Mouse (Mus musculus) liver, embryonic 16.5 days (tissue): ENCODE data around the gene Prn. TPM values are rescaled to one million over a fixed set of nuclear protein-coding genes. Genes with fewer than 3 reads are reported as not detected.

Experiments
- ATAC-seq: fragments of 200-750 bp; cut with Nextera tagmentation; 2 replicates; pipeline ENCODE4 v1.8.0; 2017; ENCODE audit warnings: low read depth, mild to moderate bottlenecking, moderate number of reproducible peaks, moderate library complexity
- H3K27ac ChIP-seq: fragments of 300-500 bp; sonication (generic); 2 replicates; pipeline ENCODE4 v1.5.1; 2014; ENCODE audit warnings: mild to moderate bottlenecking, low read length
- H3K27me3 ChIP-seq: fragments of 300-500 bp; sonication (generic); 2 replicates; pipeline ENCODE4 v1.6.1; 2014; ENCODE audit warnings: low read depth, low read length, mixed read lengths; ENCODE audit not compliant: control insufficient read depth, insufficient read depth
- H3K36me3 ChIP-seq: fragments of 300-500 bp; sonication (generic); 2 replicates; pipeline ENCODE4 v1.6.1; 2014; ENCODE audit warnings: mild to moderate bottlenecking; ENCODE audit not compliant: control insufficient read depth, insufficient read depth
- H3K4me1 ChIP-seq: fragments of 300-500 bp; sonication (generic); 2 replicates; pipeline ENCODE4 v1.6.1; 2014; ENCODE audit warnings: low read depth, low read length, mixed read lengths; ENCODE audit not compliant: control insufficient read depth
- H3K4me2 ChIP-seq: fragments of 300-500 bp; sonication (generic); 2 replicates; pipeline ENCODE4 v1.6.1; 2014; ENCODE audit warnings: low read depth, low read length, mixed read lengths
- H3K4me3 ChIP-seq: fragments of 300-500 bp; sonication (generic); 2 replicates; pipeline ENCODE4 v1.5.1; 2014; ENCODE audit warnings: low read depth, mild to moderate bottlenecking, low read length
- H3K9ac ChIP-seq: fragments of 300-500 bp; sonication (generic); 2 replicates; pipeline ENCODE4 v1.6.1; 2014; ENCODE audit warnings: low read depth, low read length
- H3K9me3 ChIP-seq: fragments of 300-500 bp; sonication (generic); replicated peaks from 2 replicates; pipeline ENCODE4 v1.6.1; 2016; ENCODE audit warnings: low read length; ENCODE audit not compliant: control insufficient read depth
- WGBS: fragments of 180-500 bp; shearing (Covaris S2); extraction: QIAGEN DNeasy Blood & Tissue Kit; methylation state at CpG from one replicate; pipeline ENCODE4 v1.1.7; 2014; ENCODE audit not compliant: insufficient replicate concordance; 5-methylcytosine and 5-hydroxymethylcytosine counted together
- polyA plus RNA-seq: library from polyadenylated mRNA; unstranded; fragments of >200 nt; fragmentation: Nextera tagmentation; extraction: Ambion mirVana; gene quantifications from 2 replicates; pipeline ENCODE4 v1.2.1, GENCODE M21; 2015

Gene Prn
- polyA plus RNA-seq, 1 experiment from 2014 or later = not detected

DNA sequence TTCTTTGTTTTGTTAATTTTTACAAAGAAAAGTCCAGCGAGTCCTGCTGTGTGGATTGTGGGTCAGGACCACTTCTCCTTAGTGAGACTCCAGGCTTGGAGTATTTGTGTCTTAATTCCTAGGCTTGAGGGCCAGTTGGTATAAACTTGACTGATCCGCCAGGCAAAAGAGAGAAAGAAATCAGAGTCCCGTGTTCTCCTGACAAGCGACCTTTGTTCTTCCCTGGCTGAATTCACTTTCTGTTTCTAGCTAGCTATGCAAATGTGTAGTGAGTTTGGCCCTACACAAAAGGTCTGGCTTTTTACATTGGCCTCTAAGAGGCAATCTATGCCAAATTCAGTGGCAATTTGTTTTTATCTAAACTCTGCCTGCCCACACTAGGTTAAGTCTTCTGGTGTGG lies 28.0 kb upstream of the Prn start:
- Histone ChIP-seq H3K9ac (no peak overlapping the region), H3K4me3 (no peak overlapping the region), H3K4me1 (no peaks in the 10 kb centered on the region; the same call in 1 of the 2 replicates), H3K27me3 (no peaks in the 10 kb centered on the region), H3K27ac (no peak overlapping the region), H3K36me3 (no peaks in the 10 kb centered on the region), H3K4me2 (no peak overlapping the region), H3K9me3 (no peaks in the 10 kb centered on the region)
- ATAC-seq = no peak
- WGBS = 49% methylated on average over 4 of the region's 4 CpGs

DNA sequence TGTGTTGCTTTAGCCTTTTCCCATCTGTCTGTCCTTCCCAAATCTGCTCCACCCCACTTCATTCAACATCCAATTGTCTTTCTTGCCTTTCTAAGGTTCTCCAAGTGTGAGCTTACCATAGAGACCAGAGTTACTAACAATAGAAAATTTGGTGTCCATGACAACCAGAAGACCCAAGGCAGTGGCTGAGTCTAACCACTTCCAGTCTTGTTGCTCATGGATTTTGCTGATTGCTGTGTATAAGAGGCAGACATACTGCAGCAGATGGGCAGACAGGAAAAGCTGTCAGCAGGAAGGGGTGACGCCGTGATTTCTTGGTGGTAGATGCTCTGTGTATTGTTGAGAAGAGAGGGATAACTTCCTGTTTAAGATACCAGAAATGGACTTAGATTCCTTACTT lies 26.6 kb upstream of the Prn start:
- 19% methylated on average over 2 of the region's 2 CpGs for WGBS
- Histone ChIP-seq H3K4me1 (no peaks in the 10 kb centered on the region; the same call in 1 of the 2 replicates), H3K27me3 (no peaks in the 10 kb centered on the region), H3K9ac (no peak overlapping the region), H3K4me2 (no peak overlapping the region), H3K27ac (no peak overlapping the region), H3K9me3 (no peaks in the 10 kb centered on the region), H3K36me3 (no peaks in the 10 kb centered on the region), H3K4me3 (no peak overlapping the region)
- ATAC-seq = no peak

DNA sequence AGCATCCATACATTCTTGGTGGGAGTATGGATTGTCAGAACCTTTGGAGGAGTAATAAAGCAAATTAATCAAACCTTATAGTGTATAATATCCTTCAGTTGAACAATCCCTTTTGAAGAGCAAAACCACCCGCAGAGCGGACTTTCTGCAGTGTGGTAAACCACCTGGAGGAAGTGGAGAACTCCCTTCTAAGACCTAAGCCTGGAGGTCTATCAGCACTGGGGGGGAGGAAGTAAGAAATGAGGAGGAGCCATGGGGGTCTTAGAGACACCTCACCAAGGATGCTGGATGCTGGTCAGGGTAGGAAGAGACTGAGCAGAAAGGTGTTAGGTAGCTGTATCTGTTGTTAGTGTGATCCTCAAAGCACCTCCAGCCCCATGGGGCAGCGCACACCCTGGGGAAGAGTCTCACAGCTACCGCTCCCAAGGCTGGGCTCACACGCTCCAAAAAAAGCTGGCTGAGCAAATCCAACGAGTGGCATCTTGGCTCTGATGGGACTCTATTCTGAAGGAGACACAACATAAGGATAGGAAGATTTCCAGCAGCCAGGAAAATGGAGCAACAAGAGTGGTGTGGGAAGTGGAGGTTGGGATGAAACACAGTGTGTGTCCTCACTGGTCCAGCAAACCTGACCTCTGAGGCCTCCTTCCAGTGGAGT lies 23.1 kb upstream of the Prn start:
- Histone ChIP-seq H3K4me2 (no peak overlapping the region), H3K27ac (no peak overlapping the region), H3K36me3 (no peaks in the 10 kb centered on the region), H3K27me3 (no peaks in the 10 kb centered on the region), H3K4me1 (no peaks in the 10 kb centered on the region; the same call in 1 of the 2 replicates), H3K9ac (no peak overlapping the region), H3K4me3 (no peak overlapping the region), H3K9me3 (no peaks in the 10 kb centered on the region)
- WGBS = 49% methylated on average over 6 of the region's 6 CpGs
- ATAC-seq = no peak

DNA sequence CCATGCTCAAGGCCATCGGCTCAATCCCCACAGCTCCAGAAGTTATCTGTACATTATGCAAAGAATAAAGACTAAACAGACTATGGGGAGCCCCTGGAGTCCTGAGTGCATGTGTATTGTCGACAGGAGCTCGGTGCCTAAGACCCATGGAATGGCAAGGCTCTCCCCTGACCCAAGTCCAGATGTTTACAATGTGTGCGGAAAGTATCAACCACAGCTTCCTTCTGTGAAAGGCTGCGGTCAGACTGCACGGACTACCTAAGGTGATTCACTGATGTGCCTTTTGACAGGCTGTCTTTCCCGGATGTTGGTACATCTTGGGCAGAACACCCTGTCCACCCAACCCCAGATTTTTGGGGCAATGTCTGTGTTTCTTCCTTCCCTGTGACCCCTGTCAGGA lies 21.5 kb upstream of the Prn start:
- Histone ChIP-seq H3K9ac (no peak overlapping the region), H3K4me1 (no peaks in the 10 kb centered on the region), H3K27ac (no peak overlapping the region), H3K9me3 (no peaks in the 10 kb centered on the region), H3K4me3 (no peak overlapping the region), H3K36me3 (no peaks in the 10 kb centered on the region), H3K4me2 (no peak overlapping the region), H3K27me3 (no peaks in the 10 kb centered on the region)
- ATAC-seq = no peak
- 12% methylated on average over 7 of the region's 7 CpGs for WGBS

DNA sequence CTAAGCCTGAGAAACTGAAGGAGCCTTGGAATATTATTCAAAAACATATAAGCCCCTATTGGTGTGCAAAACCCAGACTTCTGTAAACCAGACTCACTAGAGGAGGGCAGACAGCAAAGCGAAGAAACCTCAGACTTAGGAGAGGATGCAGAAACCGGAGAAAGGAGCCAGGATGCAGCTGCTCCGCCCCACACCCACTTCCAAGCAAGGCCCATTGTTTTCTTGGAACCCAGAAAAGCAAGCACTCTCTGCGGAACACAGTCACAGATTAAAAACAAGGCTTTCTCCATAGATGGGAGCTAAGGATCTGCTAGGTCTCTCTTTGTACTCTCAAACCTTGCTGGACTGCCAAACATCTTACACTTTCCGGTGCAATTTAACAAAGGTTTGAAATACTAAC lies 17.2 kb upstream of the Prn start:
- H3K36me3 ChIP-seq = no peaks in the 10 kb centered on the region
- H3K27ac ChIP-seq = no peak overlapping the region
- H3K9me3 ChIP-seq = no peaks in the 10 kb centered on the region
- H3K4me2 ChIP-seq = no peak overlapping the region
- WGBS = 50% methylated on average over 5 of the region's 5 CpGs
- no peak overlapping the region for H3K4me3 ChIP-seq
- no peak overlapping the region for H3K9ac ChIP-seq
- ATAC-seq = no peak
- no peaks in the 10 kb centered on the region for H3K4me1 ChIP-seq
- H3K27me3 ChIP-seq = no peaks in the 10 kb centered on the region

DNA sequence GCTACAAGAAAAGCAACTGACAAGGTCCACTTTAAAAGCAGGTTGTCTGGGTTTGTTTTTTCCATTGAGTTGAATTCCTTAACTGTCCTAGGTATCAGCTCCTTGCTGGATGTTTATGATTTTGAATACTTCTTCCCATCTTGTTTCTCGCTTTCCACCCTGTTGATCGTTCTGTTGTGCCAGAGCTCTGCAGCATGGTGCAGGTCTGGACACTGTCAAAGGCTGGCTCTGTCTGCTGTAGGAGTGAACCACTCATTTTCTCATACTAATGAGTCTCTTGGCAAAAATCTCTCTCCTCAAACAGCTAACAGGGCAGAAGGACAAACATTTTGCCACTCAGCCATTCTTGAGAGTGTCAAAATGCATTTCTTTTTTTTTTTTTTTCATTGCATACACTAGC lies 14.7 kb upstream of the Prn start:
- Histone ChIP-seq H3K36me3 (no peaks in the 10 kb centered on the region), H3K4me3 (no peak overlapping the region), H3K4me2 (no peak overlapping the region), H3K9ac (no peak overlapping the region), H3K27ac (no peak overlapping the region), H3K27me3 (no peaks in the 10 kb centered on the region), H3K4me1 (no peaks in the 10 kb centered on the region), H3K9me3 (no peaks in the 10 kb centered on the region)
- no peak for ATAC-seq
- 63% methylated on average over 2 of the region's 2 CpGs for whole genome bisulfite sequencing

DNA sequence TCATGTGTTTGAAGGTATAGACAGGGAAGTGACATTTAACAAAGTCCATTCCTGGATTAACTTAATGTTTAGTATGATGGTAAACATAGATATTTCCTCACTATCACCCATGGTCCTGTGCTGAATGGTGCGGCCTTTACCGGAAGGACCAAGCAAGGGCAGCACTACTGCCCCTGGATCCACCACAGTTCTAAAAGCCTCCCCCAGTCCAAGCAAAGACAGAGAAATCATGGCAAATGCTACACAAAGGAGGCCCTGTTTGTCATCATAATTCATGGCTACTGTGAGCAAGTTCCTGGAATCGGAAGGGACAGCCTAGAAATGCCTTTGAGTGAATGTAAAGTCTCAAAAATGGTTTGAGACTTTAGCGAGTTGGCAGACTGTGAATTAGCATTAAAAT lies 13.7 kb upstream of the Prn start:
- Histone ChIP-seq H3K36me3 (no peaks in the 10 kb centered on the region), H3K27ac (no peak overlapping the region), H3K9ac (no peak overlapping the region), H3K27me3 (no peaks in the 10 kb centered on the region), H3K4me1 (no peaks in the 10 kb centered on the region), H3K4me2 (no peak overlapping the region), H3K4me3 (no peak overlapping the region), H3K9me3 (no peaks in the 10 kb centered on the region)
- 83% methylated on average over 4 of the region's 4 CpGs for WGBS
- ATAC-seq = no peak

DNA sequence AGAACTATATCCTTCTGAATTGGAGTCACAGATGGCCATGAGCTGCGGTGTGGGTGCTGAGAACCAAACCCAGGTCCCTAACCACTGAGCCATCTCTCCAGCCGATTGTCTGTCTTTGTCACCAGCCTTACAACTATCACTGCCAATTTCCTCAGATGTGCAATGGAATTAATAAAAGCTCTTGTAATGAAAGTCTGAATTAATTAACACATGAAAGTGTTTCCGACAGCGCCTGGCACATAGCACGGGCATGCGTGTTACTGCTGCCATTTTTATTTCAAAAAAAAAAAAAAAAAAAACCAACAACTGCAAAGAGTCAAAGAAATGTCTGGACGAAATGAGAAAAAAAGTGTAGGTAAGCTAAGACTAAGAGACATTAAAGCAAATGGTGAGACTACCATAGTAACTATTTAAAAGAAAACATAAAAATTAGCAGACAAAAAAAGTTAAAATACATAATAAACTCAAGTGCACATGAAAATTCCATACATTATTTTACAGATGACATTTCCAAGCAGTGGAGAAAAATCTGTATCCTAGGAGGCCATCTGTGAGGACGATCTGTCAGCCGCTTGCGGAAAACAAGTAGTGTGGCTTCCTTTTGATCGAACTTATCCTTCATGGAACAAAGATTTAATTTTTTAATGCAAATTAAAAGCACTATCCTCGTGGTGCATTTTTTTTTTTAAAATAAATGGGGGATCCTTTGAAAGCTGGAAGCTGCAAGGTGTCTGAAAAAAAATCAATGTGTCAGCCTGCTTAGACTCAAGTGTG lies 12.2 kb upstream of the Prn start:
- no peak overlapping the region for H3K4me3 ChIP-seq
- no peak overlapping the region for H3K27ac ChIP-seq
- H3K4me2 ChIP-seq = no peak overlapping the region
- no peak for ATAC-seq
- H3K9ac ChIP-seq = no peak overlapping the region
- no peaks in the 10 kb centered on the region for H3K36me3 ChIP-seq
- no peaks in the 10 kb centered on the region for H3K9me3 ChIP-seq
- H3K4me1 ChIP-seq = no peaks in the 10 kb centered on the region
- 80% methylated on average over 12 of the region's 12 CpGs for WGBS
- H3K27me3 ChIP-seq = no peaks in the 10 kb centered on the region

DNA sequence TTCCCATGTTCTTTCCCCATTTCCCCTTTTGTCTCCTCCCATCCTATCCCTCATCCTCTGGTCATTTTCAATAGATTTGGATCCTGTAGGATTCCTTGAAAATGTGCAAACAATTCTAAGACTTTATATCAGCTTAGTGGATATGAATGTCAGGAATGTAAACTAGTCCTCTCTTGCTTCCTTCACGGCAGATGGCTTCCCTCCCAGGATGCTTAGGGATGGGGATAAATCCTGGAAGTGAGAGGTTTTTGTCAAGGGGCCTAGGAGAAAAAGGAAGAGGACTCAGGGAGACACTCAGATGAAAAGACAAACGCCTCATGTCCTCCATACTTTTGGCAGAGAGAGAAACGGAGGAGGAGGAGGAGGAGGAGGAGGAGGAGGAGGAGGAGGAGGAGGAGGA lies 7.3 kb upstream of the Prn start:
- Histone ChIP-seq H3K4me1 (peaks cover 29% of the 10 kb centered on the region), H3K4me3 (no peak overlapping the region), H3K9me3 (no peaks in the 10 kb centered on the region), H3K36me3 (no peaks in the 10 kb centered on the region), H3K4me2 (no peak overlapping the region), H3K27ac (no peak overlapping the region), H3K27me3 (no peaks in the 10 kb centered on the region), H3K9ac (no peak overlapping the region)
- WGBS = 69% methylated on average over 3 of the region's 3 CpGs
- no peak for ATAC-seq
